Mouse (Mus musculus) heart, postnatal 14 days (tissue): ENCODE data around the gene Pygl. TPM values are rescaled to one million over a fixed set of nuclear protein-coding genes. Genes with fewer than 3 reads are reported as not detected.

ENCODE experiments used
- DNase-seq, 2 experiments: peaks; one replicate each; pipeline ENCODE4 v3.0.0; 2021 to 2022
- intact Hi-C: fragments of 180-260 bp; cut with DNase I; formaldehyde crosslinking; loops from one replicate; pipeline ENCODE4 v1.15.1; 2025
- total RNA-seq, 2 experiments: library from RNA; stranded (reverse); gene quantifications; 2 replicates each; pipeline ENCODE4 v1.2.3; 2021

Gene Pygl
- total RNA-seq, 2 experiments from 2014 or later, result 5.9 to 8.3 TPM

- no peak for DNase-seq
- intact Hi-C loops, result no loop called here
Measured at GRCm38 (mm10) chr12:70167950-70168349, 63.3 kb downstream of the Pygl start.

- no peak for DNase-seq
- intact Hi-C loops, result no loop called here
Measured at GRCm38 (mm10) chr12:70164741-70165140, 66.5 kb downstream of the Pygl start.

GRCm38 (mm10) chr12:70161057-70161456, 70.2 kb downstream of the Pygl start:
- DNase-seq, result no peak
- intact Hi-C loops, result no loop called here

- DNase-seq, result no peak
- intact Hi-C loops, result no loop called here
Measured at GRCm38 (mm10) chr12:70157292-70158066, 73.8 kb downstream of the Pygl start.

- no peak for DNase-seq
Measured at GRCm38 (mm10) chr12:70156222-70156621, 75.1 kb downstream of the Pygl start.

GRCm38 (mm10) chr12:70153842-70154241, 77.4 kb downstream of the Pygl start, which contains the start of gene Abhd12b:
Gene Abhd12b (plus strand): TSS chr12:70154142.
- DNase-seq, result no peak
- intact Hi-C loops, result no loop called here

More at GRCm38 (mm10) chr12:70156222-70156621, 75.1 kb downstream of the Pygl start:
- intact Hi-C loops, result no loop called here

- peak in 1 of 2 experiments; percentile 20 for DNase-seq
- intact Hi-C loops, result loop anchor here (5.0 to 10.0 kb wide), 4 partner anchors 36 to 394 kb away; partner anchors contain the start of gene Nin
Measured at GRCm38 (mm10) chr12:70148631-70149265, 82.5 kb downstream of the Pygl start.

GRCm38 (mm10) chr12:70147986-70148630, 83.2 kb downstream of the Pygl start:
- intact Hi-C loops, result loop anchor here (5.0 to 10.0 kb wide), 4 partner anchors 36 to 393 kb away; partner anchors contain the start of gene Nin
- peak in 1 of 2 experiments; percentile 18 for DNase-seq

- no peak for DNase-seq
- intact Hi-C loops, result loop anchor here (5.0 to 10.0 kb wide), 4 partner anchors 33 to 391 kb away; partner anchors contain the start of gene Nin
Measured at GRCm38 (mm10) chr12:70145586-70145985, 85.7 kb downstream of the Pygl start.

- intact Hi-C loops, result loop anchor here (5.0 to 10.0 kb wide), 4 partner anchors 33 to 390 kb away; partner anchors contain the start of gene Nin
- DNase-seq, result peak; percentile 55 to 79
Measured at GRCm38 (mm10) chr12:70144637-70145448, 86.4 kb downstream of the Pygl start.

- DNase-seq, result peak; percentile 26 to 35
- intact Hi-C loops, result loop anchor here (10.0 kb wide), 1 partner anchor 389 kb away; no protein-coding TSS in a partner anchor
Measured at GRCm38 (mm10) chr12:70144106-70144587, 87.1 kb downstream of the Pygl start.

GRCm38 (mm10) chr12:70140993-70141576, 90.2 kb downstream of the Pygl start:
- intact Hi-C loops, result loop anchor here (10.0 kb wide), 1 partner anchor 386 kb away; no protein-coding TSS in a partner anchor
- no peak for DNase-seq

Other genes with a start within 250 kb of the Pygl start
- 10 to 100 TPM; 30.0 to 31.4 TPM for gene Sav1, start 244.5 kb downstream of the Pygl start, total RNA-seq
- gene Nin, start 117.8 kb downstream of the Pygl start, total RNA-seq, result 10 to 100 TPM; 21.8 to 26.1 TPM
- not detected for gene Abhd12b, start 77.3 kb downstream of the Pygl start, total RNA-seq
- gene Trim9, start 116.1 kb upstream of the Pygl start, total RNA-seq, result under 1 TPM; 0.38 to 0.39 TPM
- 10 to 100 TPM; 55.1 to 56.9 TPM for gene Tmx1, start 221.6 kb upstream of the Pygl start, total RNA-seq